Mouse (Mus musculus) adrenal gland, adult 8-10 months (tissue): ENCODE results near the gene Ccdc96. TPM values are rescaled to one million over a fixed set of nuclear protein-coding genes. Genes with fewer than 3 reads are reported as not detected.

Source experiments
- DNase-seq: peaks from one replicate; pipeline ENCODE4 v3.0.0; 2022
- total RNA-seq, 4 experiments: library from RNA; stranded (reverse); gene quantifications; 2 replicates each; pipeline ENCODE4 v1.2.4; 2022

Gene Ccdc96
- total RNA-seq, 4 experiments from 2014 or later = 0.38 to 0.99 (median 0.55) TPM

DNA sequence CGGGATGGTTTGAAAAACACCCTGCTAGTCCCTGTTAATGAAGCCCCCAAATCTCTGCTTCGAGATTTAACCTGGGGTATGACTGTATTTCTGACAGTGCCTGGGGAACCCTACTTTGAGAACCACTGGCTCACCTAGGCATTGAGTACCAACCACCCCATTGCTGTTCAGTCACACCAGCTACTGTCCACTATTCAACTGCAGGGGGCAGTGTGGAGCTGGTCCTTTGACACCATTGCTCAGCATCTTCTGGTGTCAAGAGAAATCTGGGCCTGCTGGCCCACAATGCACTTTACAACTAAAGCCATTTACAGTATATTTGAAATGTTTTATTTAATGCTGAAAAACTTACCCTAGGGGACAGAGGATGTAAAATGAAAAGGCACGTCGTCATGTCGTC, 10.1 kb upstream of the Ccdc96 start:
- no peak for DNase-seq

DNA sequence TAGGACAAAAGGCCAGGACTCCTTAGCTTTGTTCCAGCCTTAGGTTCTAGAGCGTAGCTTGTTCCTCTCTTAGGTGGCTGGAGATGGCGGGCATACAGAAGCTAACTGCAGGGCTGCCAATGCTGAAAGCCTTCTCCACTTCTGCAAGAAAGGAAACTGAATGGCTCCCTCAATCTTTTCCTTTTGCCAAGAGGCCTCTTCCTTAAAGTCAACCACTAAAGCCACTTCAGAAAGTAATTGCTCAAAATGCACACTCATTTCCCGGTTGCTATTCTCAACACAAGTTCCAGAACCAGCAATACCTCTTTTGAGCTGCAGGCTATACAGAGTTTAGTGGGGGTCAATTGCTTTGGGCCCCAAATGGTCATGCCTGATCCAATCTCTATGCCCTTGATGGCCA, 6.9 kb upstream of the Ccdc96 start:
- no peak for DNase-seq

DNA sequence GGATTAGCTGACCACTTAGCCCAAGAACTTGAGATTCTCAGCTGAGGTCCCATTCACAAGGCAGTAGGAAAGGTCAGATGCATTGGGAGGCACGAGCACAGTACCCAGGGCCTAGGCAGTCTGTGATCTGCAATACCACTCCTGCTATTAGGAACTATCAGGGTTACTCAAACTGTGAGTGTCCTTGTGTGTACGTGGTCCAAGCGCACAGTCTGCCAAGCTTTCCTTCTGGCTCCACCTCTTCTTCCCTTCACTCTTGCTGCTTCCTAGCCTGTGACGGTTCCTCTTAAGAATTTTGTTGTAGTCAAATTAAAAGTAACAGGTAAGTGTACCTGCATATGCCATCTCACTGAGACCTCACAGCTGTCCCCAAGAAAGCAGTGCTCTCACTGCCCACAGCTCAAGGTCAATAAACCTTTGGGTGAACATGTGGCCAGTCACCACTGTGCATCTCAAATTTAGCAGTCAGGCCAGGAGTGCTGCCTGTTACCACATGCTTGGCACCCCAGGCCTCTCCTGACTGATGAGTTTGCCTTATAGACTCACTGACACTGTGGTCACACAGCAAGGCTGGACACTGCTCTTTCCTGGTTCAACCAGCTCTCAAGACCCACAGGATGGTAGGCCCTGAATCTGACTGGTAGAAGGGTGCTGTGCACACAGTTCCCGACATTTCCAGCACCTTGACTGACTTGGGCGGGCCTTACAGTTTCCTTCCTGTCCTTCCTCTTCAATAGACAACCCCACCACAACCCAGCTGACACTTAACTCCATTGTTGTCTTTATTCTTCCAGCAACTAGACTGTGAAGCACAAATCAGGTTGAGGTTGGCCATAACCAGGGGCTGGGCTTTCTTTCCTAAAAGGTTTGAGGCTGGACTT, 5.6 kb upstream of the Ccdc96 start:
- DNase-seq = no peak

DNA sequence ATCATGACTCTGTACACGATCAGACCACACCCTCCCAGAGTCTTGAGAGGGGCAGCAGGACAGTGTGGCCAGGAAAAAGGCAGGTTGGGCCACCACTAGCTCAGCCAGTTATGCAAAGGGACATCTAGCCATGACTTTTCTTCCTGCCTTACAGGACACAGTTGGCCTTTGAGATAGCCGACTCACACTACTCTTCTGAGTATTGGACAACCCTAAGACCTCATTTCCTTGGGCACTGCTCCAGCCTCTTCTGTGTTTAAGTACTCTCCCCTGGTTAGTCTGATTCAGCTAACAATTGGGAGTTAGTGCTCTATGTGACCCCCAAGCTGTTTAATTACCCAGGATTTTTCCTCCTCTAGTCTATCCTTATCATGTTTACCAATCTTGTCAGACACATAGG, 4.7 kb upstream of the Ccdc96 start:
- no peak for DNase-seq

DNA sequence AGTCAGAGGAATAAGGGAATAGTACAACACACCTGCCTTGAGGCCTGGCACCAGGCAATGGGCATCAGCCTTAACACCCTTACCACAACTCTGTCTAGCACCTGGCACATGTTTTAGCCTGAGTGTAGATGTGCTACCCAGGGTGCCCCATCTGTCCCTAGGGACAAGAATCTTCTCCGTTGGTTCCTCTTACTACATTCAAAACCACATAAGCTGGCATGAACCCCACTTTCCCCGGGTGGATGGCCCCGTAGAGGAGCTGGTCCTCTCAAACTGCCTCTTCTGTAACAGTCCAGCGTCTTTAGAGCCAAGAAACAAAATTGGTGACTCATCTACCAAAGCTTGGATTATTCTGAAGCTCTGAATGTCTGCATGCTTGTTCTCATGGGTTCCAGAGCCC, 4.0 kb upstream of the Ccdc96 start:
- DNase-seq = no peak

DNA sequence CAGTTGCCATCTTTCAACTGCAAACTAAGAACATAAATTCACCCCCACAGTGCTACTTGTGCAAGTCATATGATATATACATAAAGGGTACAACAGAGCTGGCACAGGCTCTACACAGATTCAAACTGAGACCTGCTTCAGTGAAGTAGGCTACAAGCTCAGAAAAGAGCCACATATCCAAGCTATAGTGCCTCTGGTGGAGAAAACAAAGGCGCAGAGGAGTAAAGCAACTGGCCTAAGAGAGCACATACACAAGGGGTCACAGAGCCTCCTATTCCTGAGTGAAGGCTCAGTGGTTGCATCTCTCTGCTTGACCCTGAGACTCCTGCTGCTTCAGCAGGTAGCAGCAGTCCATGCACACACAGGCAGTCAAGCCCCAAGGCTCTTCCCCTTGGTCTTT, 3.3 kb upstream of the Ccdc96 start:
- DNase-seq = no peak

DNA sequence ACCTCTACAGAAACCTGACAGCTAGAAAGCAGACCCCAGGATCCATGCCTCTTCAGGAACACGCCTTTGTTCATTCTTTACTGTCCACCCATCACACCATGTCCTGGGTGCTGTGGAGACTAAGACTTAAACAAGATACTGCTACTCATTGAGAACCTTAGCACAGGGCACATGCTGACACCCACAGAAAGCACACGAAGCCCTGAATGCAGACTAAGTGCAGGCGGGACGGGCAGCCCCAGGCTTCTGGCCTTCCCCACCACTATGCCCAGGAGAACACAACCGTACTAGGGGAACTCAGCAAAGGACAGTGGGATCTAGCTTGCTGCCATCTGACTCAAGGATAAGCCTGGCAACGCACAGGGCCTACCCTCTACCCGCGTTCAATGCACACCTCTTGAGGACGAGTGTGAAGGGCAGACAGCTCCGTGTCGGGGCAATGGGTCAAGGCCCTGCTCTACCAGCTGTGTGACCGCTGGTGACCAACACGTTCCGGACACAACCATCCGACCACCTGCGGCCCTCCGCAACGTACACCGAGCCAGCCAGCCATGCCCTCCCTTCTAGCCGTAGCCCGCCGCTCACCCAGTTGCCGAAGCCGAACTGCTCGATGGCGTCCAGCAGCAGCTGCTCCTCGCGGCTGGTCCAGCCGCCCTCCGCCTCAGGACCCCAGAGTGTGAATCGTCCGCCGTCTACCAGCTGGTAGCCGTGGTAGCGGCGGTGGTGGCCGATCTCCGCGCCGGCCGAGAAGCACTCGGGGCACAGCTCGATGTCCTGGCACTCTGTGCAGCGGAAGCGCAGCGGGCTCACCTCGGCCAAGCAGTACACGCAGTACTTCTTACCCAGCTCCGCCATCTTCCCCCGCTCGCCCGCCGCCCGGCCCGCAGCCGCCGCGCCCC, 936 bp upstream of the Ccdc96 start:
- DNase-seq = no peak

DNA sequence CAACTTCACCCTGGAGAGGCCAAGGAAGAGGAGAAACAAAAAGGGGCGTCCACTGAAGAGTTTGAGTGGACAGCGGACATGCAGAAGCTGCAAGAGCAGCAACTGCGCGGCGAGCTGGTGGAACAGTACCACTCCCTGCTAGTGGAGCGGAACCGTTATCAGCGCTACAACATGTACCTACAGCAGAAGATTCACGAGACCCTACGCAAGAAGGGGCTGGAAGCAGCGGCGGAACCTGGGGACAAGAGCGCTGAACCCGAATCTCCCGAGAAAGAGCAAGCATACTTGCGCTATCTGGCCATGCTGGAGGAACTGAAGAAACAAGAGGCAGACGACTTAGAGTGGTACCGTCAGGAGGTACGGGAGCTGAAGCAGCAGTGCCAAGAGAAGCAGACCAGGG, 918 bp downstream of the Ccdc96 start:
- DNase-seq = no peak

DNA sequence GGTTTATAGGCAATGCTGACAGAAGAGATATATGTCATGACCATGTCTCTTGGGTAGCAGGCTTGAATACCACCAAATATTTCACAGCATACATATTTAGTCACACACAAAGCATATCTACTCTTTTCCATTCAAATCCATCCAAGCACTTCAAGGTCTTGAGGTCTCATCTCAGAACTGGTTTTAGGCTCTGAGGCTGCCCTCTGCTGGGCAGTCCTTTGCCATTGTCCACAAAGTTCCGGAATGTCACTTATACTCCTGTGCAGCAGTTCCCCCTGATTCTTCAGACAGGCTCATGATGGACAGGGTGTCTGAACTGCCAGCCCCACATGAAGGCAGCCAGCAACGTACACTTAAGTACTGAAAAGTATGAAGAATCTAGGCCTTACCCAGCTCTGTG, 4.8 kb downstream of the Ccdc96 start:
- DNase-seq = no peak

DNA sequence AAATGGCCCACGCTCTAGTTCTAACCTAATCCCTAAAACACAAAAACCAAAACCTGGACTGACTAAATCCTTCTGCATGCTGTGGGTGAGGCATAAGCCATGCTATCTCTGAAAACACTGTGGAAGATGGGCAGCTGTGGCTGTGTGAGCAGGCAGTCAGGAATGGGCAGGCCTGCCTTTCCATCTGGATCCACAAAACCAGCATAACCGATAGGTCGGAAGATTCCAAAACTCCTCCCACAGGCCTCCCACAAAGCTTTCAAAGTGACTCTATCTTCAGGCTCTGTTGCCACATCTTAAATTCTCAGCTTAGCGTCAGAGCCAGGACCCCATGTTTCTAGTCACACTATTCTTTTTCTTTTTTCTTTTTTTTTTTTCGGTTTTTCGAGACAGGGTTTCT, 9.5 kb downstream of the Ccdc96 start:
- DNase-seq = no peak

DNA sequence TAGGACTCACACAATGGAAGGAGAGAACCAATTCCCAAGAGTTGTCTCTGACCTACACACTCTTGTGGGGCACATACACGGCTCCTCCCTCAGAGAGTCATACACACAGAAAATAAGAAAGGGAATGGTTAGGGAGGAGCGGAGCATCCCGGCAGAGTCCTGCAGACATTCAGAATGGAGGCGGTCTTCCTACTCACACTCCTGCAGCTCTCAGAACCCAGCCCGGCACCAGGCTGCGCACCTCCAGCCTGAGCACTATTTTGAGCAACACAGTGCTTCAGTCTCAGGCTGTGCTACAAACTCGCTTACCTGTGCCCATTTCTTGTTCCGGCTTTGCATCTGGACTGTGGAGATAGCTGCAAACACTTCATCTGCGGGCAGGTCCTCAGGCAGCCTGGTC, 10.3 kb downstream of the Ccdc96 start:
- DNase-seq = no peak

DNA sequence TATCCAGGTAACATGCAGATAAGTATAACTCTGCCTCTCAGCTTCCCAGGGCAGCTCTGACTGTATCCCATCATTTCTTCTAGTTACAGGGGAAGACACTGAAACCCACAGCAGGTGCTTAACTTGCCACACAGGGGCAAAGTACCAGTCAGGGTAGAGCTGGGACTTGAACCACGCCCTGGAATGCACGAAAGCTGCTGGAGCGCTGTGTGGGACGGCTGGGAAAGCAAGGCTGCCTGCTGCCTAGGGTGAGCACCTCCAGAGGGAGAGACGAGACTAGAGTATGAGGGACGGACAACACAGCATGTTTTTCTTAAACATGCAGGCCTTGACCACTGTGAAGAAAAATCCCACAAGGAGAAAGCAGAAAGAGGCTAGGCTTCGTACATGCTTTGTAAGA, 20.8 kb downstream of the Ccdc96 start:
- DNase-seq = no peak

DNA sequence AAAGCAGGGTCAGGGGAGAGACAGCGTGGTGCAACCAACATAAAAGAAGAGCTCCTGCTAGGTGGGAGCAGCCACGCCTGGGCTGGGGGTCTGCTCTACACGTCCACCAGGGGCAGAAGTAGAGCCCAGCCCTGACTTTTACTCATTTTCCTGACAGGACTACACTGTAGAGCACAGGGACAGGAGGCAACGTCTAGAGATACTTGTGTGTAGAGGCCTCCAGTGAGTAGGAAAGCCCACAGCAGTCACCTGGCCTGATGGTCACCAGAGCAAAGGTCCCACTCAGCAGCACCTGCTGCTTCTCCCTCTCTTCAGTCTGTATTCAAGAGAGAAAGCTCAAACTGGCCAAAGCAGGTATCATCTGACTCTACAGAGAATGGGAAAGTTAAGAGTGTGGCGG, 21.3 kb downstream of the Ccdc96 start:
- no peak for DNase-seq

DNA sequence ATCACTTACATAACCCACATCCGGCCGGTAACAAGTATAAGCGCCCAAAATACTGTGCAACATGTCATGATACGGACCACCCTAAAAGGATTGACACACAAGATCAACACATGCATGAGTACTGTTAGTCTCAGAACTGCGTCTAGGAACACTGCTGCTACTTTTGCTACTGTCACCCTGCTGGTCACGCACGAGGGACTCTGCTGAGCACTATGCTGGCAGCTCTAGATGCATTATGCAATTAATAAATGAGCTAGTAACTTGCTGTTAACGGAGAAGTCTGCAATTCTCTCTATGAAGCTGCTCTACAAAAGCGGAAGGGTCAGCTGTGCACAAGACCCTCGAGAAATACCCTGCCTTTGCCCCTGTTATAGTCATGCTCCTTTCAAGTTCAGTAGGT, 24.0 kb downstream of the Ccdc96 start:
- no peak for DNase-seq

DNA sequence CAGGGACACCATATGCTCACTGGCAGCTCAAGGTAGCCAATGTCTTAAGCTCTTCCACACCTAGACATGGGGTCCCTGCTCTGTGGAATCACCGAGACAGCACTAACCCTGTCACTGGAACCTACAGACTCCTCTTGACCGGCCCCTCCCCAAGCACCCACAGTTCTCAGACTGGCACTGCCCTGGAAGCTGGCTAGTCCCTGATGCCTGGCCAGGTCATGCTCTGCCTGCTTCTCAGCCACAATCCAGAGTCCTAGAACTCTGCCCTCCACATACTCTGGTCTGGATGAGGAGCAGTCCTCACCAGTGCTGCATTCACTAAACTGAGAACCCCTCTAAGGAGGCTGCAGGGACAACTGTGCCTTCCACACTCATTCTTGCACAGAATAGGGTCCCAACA, 26.6 kb downstream of the Ccdc96 start:
- no peak for DNase-seq

DNA sequence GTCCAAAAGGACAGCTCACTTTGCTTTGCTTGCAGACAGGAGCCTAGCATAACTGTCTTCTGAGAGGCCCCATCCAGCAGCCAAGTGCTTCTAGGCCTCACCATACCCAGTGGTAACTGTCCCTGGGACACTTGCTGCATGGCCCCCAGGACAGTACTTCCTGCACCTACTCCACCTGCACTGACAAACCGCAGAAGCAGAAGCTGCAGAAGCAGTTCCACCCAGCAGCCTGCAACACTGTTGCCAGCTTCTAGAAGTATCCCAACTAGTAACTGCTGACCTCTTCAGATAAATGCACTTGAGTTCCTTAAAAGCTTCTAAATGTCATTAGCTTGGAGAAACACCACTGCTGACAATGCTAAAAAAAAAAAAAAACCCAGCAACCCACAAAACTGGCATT, 30.7 kb downstream of the Ccdc96 start:
- DNase-seq = no peak

DNA sequence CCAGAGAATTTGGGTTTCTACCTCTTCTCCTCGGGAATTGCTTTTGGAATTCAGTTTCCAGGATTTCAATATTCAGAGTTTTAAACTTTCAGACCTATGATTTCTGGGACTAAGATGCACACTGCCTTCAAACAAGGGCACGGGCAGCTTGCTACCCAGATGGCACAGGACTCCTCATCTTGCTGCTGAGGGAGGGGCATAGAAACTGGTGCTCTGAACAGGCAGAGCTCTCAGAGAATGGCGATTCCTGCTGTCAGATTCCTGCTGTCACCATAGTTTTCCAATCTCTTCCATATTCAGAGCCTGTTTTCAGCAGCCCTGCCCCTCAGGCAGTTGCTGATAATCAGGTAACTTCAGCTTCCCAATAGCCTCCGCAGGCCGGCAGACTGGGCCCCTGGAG, 31.2 kb downstream of the Ccdc96 start:
- no peak for DNase-seq

DNA sequence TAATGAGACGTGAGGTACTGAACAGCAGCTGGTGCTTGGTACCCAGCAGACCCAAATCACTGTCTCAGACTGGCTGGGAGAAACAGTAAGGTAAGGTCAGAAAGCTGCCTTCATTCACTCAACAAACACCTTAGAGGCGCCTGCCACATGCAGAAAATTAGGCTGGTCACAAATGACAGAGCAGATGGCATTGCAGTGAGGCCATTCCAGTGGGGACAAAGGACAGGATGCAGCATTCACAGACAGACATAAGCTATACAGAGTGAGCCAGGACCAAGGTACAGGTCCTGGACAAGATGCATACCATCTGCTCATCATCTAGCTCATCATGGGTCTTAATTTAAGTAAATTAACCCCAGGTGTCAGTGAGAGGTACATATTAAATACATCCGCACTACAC, 33.2 kb downstream of the Ccdc96 start:
- no peak for DNase-seq

DNA sequence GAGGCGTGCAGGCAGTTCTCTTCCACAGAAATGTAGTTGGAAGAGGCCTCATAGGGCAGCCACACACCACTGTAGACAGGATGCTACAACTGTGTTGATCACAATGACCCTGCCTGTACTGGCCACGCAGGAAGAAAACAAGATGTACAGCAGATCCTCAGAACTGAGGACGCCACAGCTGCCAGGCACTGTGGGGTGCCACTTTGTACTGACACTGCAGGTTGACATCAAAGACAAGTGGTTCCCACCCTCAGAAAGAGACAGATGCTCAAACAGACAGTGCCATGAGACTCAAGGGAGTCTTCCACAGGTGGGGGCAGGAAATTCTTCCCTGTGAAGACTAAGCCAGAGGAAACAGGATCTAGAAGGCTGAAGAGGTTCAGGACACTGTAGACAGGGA, 35.4 kb downstream of the Ccdc96 start:
- DNase-seq = no peak

DNA sequence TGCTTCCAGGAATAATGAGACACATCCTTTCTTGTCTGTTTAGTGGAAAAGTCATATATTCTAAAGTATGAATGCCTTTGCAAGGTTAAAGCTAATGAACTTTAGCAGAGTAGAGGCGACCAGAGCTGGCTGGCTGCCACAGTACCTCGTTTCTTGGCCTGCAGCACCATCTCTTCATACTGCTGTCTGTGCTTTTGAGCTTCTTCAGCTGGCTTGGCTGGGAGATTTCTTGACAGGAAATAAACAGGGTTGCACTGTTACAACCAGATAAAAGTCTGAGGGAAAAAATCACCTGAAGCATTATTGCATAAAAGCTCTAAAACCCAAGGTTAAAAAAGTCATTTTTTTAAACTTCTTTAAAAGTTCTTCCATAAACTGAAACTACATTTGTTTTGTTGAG, 38.4 kb downstream of the Ccdc96 start:
- no peak for DNase-seq

DNA sequence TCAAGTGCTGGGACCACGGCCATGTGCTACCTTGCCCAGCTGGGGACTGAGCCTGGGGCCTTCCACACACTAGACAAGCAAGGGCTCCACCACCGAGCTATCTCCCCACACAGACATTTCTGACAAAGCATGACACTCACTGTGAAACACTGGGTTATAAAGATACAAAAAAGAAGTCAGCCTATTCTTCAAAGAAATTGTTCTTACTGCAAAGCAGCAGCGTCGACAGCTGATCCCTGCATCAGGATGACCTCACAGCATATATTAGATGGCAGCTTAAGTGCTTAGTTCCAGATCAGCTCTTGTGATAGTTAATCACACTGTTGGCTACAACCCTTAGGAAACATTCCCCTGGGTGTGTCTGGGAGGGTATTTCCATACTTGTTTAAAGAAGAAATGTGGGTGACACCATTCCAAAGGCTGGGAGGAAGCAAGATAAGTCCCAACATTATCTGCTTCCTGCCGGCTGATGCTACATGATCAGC, 38.9 kb downstream of the Ccdc96 start:
- no peak for DNase-seq

DNA sequence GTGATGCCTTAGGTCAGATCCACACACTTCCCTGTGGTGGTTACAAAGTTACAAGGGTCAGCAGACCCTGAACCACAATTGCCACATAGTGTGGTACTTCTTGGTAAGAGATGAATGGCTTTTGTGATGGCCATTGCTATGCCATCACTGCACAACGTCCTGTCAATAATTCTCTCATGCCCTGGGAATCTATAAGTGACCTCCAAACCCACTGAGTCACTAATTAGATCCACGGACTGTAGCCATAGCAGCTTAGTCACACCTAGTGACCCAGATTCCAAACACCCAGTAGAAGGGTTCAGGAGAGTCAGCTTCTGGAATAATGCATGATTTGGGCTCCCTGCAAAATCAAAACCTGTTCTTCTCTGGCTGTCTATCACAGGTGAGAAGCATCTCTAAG, 40.8 kb downstream of the Ccdc96 start:
- no peak for DNase-seq

DNA sequence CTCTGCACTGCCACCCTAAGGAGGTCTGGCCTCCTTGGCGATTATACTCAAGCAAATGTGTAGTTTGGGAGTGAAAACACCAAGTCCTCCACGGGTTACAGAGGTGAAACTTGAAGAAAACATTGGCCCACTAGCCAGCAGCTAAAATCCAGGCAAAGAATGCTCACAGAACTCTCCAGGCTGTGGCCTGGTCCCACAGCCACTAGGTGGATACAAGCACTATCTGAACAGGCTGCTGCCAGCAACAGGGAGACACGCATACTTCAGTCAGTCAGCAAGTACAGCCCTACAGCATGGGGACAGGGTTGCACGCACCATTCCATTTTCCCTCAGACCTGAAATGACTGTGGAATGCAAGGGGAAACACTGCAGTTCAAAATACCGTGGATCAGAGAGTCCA, 41.9 kb downstream of the Ccdc96 start:
- no peak for DNase-seq

DNA sequence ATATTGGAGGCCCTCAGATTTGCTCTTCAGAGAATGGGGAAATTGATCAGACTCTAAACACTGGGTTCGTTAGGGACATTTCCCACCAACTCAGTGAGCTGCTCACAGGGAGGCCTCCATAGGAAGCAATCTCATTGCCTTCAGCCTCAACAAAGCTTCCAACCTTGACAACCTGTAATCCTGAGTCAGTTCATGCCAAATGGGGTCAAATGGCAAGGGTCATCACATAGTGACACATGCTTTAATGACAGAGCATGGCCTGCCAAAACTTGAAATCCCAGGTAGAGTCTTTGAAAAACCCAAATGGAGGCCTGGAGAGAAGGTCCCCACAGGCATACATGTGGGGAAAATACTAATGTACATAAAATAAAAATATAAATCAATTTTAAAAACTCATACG, 42.5 kb downstream of the Ccdc96 start:
- DNase-seq = no peak
